Mouse (Mus musculus): Measurements from ENCODE around the gene Dffa.
"Not testable (repeated sequence)": the region's sequence is repeated elsewhere in the genome, so short reads cannot be mapped to it uniquely, and the experiment has no call there.

Gene Dffa

GRCm38 (mm10) chr4:149149196-149149595, 45.2 kb downstream of the Dffa start:
- no peak for DNase-seq (ENCODE audit: low spot score)

- DNase-seq (ENCODE audit: low spot score), result peak; percentile 29
Measured at GRCm38 (mm10) chr4:149149611-149150010, 45.7 kb downstream of the Dffa start.

GRCm38 (mm10) chr4:149150256-149150655, 46.3 kb downstream of the Dffa start:
- no peak for DNase-seq (ENCODE audit: low spot score)

GRCm38 (mm10) chr4:149150721-149151120, 46.8 kb downstream of the Dffa start:
- no peak for DNase-seq (ENCODE audit: low spot score)

GRCm38 (mm10) chr4:149154859-149155258, 50.9 kb downstream of the Dffa start:
- DNase-seq (ENCODE audit: low spot score), result no peak

GRCm38 (mm10) chr4:149155711-149156110, 51.8 kb downstream of the Dffa start:
- DNase-seq (ENCODE audit: low spot score), result no peak

- no peak for DNase-seq (ENCODE audit: low spot score)
Measured at GRCm38 (mm10) chr4:149157415-149157973, 53.5 kb downstream of the Dffa start.

- no peak for DNase-seq (ENCODE audit: low spot score)
Measured at GRCm38 (mm10) chr4:149159203-149159602, 55.3 kb downstream of the Dffa start.

GRCm38 (mm10) chr4:149159891-149160290, 55.9 kb downstream of the Dffa start:
- DNase-seq (ENCODE audit: low spot score), result no peak

- DNase-seq (ENCODE audit: low spot score), result no peak
Measured at GRCm38 (mm10) chr4:149161166-149161565, 57.2 kb downstream of the Dffa start.

GRCm38 (mm10) chr4:149163196-149163595, 59.2 kb downstream of the Dffa start:
- no peak for DNase-seq (ENCODE audit: low spot score)

- DNase-seq (ENCODE audit: low spot score), result no peak
Measured at GRCm38 (mm10) chr4:149164150-149164549, 60.2 kb downstream of the Dffa start.

- peak; percentile 97 for DNase-seq (ENCODE audit: low spot score)
Measured at GRCm38 (mm10) chr4:149166215-149166946, 62.4 kb downstream of the Dffa start, which contains the start of gene Pgd. TSS of gene Pgd (minus strand) at chr4:149166771.

GRCm38 (mm10) chr4:149166957-149167611, 63.1 kb downstream of the Dffa start:
- peak; percentile 42 for DNase-seq (ENCODE audit: low spot score)

- DNase-seq (ENCODE audit: low spot score), result no peak
Measured at GRCm38 (mm10) chr4:149168016-149168415, 64.1 kb downstream of the Dffa start.

GRCm38 (mm10) chr4:149169926-149170325, 66.0 kb downstream of the Dffa start:
- not testable (repeated sequence) for DNase-seq (ENCODE audit: low spot score)
